Mouse (Mus musculus) heart, embryonic 12.5 days (tissue): ENCODE results near the gene Hgfac. TPM values are rescaled to one million over a fixed set of nuclear protein-coding genes. Genes with fewer than 3 reads are reported as not detected.

Experiments
- ATAC-seq: fragments of 200-750 bp; cut with Nextera tagmentation; 2 replicates; pipeline ENCODE4 v1.8.0; 2017; ENCODE audit warnings: moderate TSS enrichment, moderate library complexity; ENCODE audit not compliant: insufficient number of reproducible peaks, low FRiP score
- H3K27ac ChIP-seq: fragments of 300-500 bp; sonication (generic); 2 replicates; pipeline ENCODE4 v1.5.1; 2016; ENCODE audit warnings: mild to moderate bottlenecking, moderate library complexity; ENCODE audit not compliant: poor library complexity, severe bottlenecking
- H3K27me3 ChIP-seq: fragments of 300-500 bp; sonication (generic); replicated peaks from 2 replicates; pipeline ENCODE4 v1.6.1; 2016; ENCODE audit warnings: mild to moderate bottlenecking, moderate library complexity
- H3K36me3 ChIP-seq: fragments of 300-500 bp; sonication (generic); 2 replicates; pipeline ENCODE4 v1.6.1; 2016; ENCODE audit warnings: mild to moderate bottlenecking, moderate library complexity
- H3K4me1 ChIP-seq: fragments of 300-500 bp; sonication (generic); replicated peaks from 2 replicates; pipeline ENCODE4 v1.6.1; 2016; ENCODE audit warnings: mild to moderate bottlenecking
- H3K4me2 ChIP-seq: fragments of 300-500 bp; sonication (generic); 2 replicates; pipeline ENCODE4 v1.6.1; 2016; ENCODE audit warnings: mild to moderate bottlenecking, moderate library complexity
- H3K4me3 ChIP-seq: fragments of 300-500 bp; sonication (generic); 2 replicates; pipeline ENCODE4 v1.5.1; 2016; ENCODE audit warnings: mild to moderate bottlenecking
- H3K9ac ChIP-seq: fragments of 300-500 bp; sonication (generic); 2 replicates; pipeline ENCODE4 v1.6.1; 2016; ENCODE audit warnings: mild to moderate bottlenecking, moderate library complexity
- H3K9me3 ChIP-seq: fragments of 300-500 bp; sonication (generic); replicated peaks from 2 replicates; pipeline ENCODE4 v1.6.1; 2016; ENCODE audit warnings: mild to moderate bottlenecking, moderate library complexity
- WGBS: fragments of 180-500 bp; shearing (Covaris S2); methylation state at CpG from one replicate; pipeline ENCODE4 v1.1.7; 2016; 5-methylcytosine and 5-hydroxymethylcytosine counted together
- polyA plus RNA-seq: library from polyadenylated mRNA; unstranded; fragments of >200 nt; fragmentation: Nextera tagmentation; extraction: Ambion mirVana; gene quantifications from 2 replicates; pipeline ENCODE4 v1.2.1, GENCODE M21; 2016

The Hgfac gene
- polyA plus RNA-seq, 1 experiment from 2014 or later, result 1.5 TPM

GRCm38 (mm10) chr5:35070314-35070713 lies 29.0 kb downstream of the Hgfac start:
- no peak overlapping the region for H3K9ac ChIP-seq
- no peak overlapping the region for H3K4me3 ChIP-seq
- no peak for ATAC-seq
- 0 out of 2 replicates have a peak, but pooled peaks cover 4% of the 10 kb centered on the region for H3K27me3 ChIP-seq
- no peaks in the 10 kb centered on the region for H3K9me3 ChIP-seq
- H3K36me3 ChIP-seq, result peaks cover 5% of the 10 kb centered on the region; the same call in 1 of the 2 replicates
- H3K4me2 ChIP-seq, result no peak overlapping the region
- 79% methylated on average over 8 of the region's 8 CpGs for WGBS
- no peak overlapping the region for H3K27ac ChIP-seq
- H3K4me1 ChIP-seq, result 0 out of 2 replicates have a peak, but pooled peaks cover 5% of the 10 kb centered on the region

DNA sequence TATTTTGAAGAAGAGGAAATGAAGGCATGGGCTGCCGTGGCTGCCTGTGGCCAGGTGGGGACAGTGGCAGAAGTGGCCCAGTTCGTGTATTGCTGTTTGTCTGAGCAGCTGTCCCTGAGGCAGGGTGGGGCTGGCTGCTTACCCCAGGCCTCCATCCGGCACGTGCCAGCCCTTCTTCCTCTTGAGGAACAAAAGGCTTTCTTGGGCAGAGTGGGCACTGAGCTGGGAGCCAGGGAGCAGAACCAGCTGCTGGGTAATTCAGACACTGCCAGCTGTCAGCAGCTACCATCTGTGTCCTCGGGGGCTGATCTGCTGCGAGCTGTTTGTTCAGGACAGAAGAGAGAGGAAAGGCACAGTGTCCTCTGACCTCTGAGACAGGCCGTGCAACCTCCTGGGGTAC lies 29.6 kb downstream of the Hgfac start:
- ATAC-seq, result no peak
- H3K4me1 ChIP-seq, result 0 out of 2 replicates have a peak, but pooled peaks cover 5% of the 10 kb centered on the region
- peaks cover 10% of the 10 kb centered on the region; the same call in 1 of the 2 replicates for H3K36me3 ChIP-seq
- 0 out of 2 replicates have a peak, but pooled peaks cover 4% of the 10 kb centered on the region for H3K27me3 ChIP-seq
- no peak overlapping the region for H3K4me3 ChIP-seq
- no peak overlapping the region for H3K27ac ChIP-seq
- H3K9me3 ChIP-seq, result no peaks in the 10 kb centered on the region
- no peak overlapping the region for H3K4me2 ChIP-seq
- WGBS, result 65% methylated on average over 7 of the region's 7 CpGs
- H3K9ac ChIP-seq, result no peak overlapping the region

- WGBS, result 84% methylated on average over 6 of the region's 6 CpGs
- H3K4me2 ChIP-seq, result no peak overlapping the region
- H3K27me3 ChIP-seq, result 0 out of 2 replicates have a peak, but pooled peaks cover 7% of the 10 kb centered on the region
- no peak overlapping the region for H3K27ac ChIP-seq
- no peak overlapping the region for H3K4me3 ChIP-seq
- H3K9me3 ChIP-seq, result no peaks in the 10 kb centered on the region
- 0 out of 2 replicates have a peak, but pooled peaks cover 5% of the 10 kb centered on the region for H3K4me1 ChIP-seq
- H3K9ac ChIP-seq, result no peak overlapping the region
- H3K36me3 ChIP-seq, result peaks cover 14% of the 10 kb centered on the region
- ATAC-seq, result no peak
Observed at GRCm38 (mm10) chr5:35071855-35072254, 30.5 kb downstream of the Hgfac start.

DNA sequence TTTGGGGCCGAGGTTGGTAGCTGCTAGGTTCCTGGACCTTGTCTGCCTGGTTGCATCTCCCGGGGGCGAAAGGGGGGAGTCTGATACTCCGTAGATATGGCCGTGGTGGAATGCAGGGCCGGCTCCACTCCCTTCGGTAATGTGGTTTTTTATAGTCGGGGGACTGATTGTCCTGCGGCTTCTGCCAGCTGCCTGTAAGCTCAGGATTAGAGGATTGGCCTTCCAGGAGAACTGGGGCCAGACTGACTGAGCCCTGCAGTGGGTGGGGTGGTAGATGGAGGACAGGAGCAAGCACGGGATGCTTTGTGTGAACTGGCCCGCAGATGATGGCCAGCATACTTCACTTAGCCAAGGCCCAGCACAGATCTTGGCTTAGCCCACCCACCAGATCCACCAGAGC lies 31.9 kb downstream of the Hgfac start:
- H3K4me3 ChIP-seq, result no peak overlapping the region
- no peak overlapping the region for H3K4me2 ChIP-seq
- no peaks in the 10 kb centered on the region for H3K9me3 ChIP-seq
- H3K27me3 ChIP-seq, result peaks cover 11% of the 10 kb centered on the region
- 59% methylated on average over 11 of the region's 11 CpGs for WGBS
- 0 out of 2 replicates have a peak, but pooled peaks cover 5% of the 10 kb centered on the region for H3K4me1 ChIP-seq
- no peak overlapping the region for H3K27ac ChIP-seq
- no peak overlapping the region for H3K9ac ChIP-seq
- peaks cover 23% of the 10 kb centered on the region for H3K36me3 ChIP-seq
- ATAC-seq, result no peak

DNA sequence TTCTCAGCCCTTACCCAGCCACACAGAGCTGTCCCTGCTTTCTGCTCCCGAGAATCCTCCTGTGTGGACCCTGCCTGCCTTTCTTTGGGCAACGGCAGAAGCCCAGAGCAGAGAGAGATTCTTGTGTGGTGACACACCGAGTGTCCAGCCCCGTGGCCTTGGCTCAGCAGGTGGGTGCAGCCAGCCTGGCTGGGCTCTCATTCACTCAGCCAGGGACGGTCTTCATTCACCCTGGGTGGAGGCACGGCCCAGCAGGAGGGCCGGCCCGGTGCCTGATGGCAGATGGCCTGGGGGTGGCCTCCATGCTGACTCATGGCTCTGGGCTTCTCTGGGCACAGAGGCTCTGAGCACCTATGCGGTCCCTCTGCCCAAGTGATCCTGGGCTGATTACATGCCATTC lies 32.7 kb downstream of the Hgfac start:
- Histone ChIP-seq H3K9ac (no peak overlapping the region), H3K27me3 (peaks cover 18% of the 10 kb centered on the region), H3K9me3 (no peaks in the 10 kb centered on the region), H3K4me1 (0 out of 2 replicates have a peak, but pooled peaks cover 5% of the 10 kb centered on the region), H3K4me3 (no peak overlapping the region), H3K36me3 (peaks cover 27% of the 10 kb centered on the region), H3K4me2 (no peak overlapping the region), H3K27ac (no peak overlapping the region)
- ATAC-seq, result peak; percentile 24; the same call in 1 of the 2 replicates
- 52% methylated on average over 9 of the region's 9 CpGs for WGBS

DNA sequence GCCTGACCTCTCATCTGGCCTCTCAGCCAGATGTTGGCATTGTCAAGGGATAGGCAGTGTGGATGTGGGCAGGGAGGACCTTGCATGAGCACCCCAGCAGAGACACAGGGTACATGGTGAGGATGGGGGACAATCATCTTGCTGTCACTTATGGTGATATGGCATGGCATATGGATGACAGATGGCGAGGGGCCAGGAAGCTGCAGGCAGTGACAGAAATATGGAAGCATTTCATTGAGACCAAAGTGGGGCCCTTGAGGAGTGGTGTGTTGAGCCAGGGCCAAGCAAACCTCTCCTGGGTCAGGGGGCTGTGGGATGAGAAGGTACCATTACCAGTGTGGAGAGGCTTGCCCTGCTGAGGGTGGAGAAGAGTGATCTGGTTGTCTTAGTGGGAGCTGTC lies 35.1 kb downstream of the Hgfac start:
- no peak overlapping the region for H3K27ac ChIP-seq
- H3K9me3 ChIP-seq, result no peaks in the 10 kb centered on the region
- no peak overlapping the region for H3K4me2 ChIP-seq
- H3K36me3 ChIP-seq, result peaks cover 27% of the 10 kb centered on the region
- peaks cover 15% of the 10 kb centered on the region for H3K4me1 ChIP-seq
- H3K27me3 ChIP-seq, result peaks cover 36% of the 10 kb centered on the region
- 78% methylated on average over 1 of the region's 1 CpGs for WGBS
- ATAC-seq, result no peak
- H3K4me3 ChIP-seq, result no peak overlapping the region
- no peak overlapping the region for H3K9ac ChIP-seq

DNA sequence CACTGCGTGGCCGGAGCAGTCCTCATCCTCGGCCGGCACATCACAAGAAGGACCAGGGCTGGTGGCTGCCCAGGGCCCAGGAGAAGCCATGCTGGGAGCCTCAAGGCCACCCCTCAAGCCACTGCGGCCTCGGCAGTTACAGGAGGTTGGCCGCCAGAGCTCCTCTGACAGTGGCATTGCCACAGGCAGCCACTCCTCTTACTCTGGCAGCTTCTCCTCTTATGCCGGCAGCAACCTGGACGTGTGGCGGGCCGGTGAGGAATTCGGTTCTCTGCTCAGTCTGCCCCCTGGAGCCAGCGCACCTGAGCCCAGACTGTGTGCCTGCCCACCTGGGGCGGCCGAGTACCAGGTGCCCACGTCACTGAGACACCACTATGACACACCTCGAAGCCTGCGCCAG lies 37.8 kb downstream of the Hgfac start:
- no peak overlapping the region for H3K27ac ChIP-seq
- no peak overlapping the region for H3K4me2 ChIP-seq
- 40% methylated on average over 18 of the region's 18 CpGs for WGBS
- H3K36me3 ChIP-seq, result peaks cover 27% of the 10 kb centered on the region
- ATAC-seq, result no peak
- H3K9ac ChIP-seq, result no peak overlapping the region; the same call in 1 of the 2 replicates
- no peak overlapping the region for H3K4me3 ChIP-seq
- peaks cover 36% of the 10 kb centered on the region for H3K27me3 ChIP-seq
- H3K4me1 ChIP-seq, result peaks cover 16% of the 10 kb centered on the region
- no peaks in the 10 kb centered on the region for H3K9me3 ChIP-seq

DNA sequence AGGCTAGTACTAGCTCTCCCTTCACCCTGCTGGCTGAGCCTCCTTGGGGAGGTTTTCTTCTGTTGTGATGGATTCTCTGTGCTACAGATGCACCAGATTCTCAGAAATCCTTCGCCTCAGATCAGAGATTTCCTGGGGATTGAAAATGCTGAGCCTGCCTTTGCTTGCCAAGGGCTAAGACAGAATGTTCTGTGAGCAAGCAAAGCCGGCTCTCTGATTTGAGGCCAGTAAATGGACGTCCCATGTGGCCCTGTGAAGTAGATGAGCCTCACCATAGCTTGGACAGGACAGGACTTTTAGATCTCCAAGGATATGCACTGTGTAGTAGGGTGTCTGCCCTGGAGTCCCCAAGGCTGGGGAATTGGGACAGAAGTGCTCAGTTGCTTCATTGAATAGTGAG lies 43.6 kb downstream of the Hgfac start:
- H3K27me3 ChIP-seq, result peaks cover 11% of the 10 kb centered on the region
- WGBS, result 71% methylated on average over 3 of the region's 3 CpGs

GRCm38 (mm10) chr5:35088785-35089613 lies 47.7 kb downstream of the Hgfac start:
- H3K4me2 ChIP-seq, result no peak overlapping the region
- H3K27ac ChIP-seq, result no peak overlapping the region
- H3K4me1 ChIP-seq, result no peaks in the 10 kb centered on the region
- no peak overlapping the region for H3K9ac ChIP-seq
- H3K9me3 ChIP-seq, result no peaks in the 10 kb centered on the region
- ATAC-seq, result no peak; the same call in 1 of the 2 replicates
- H3K27me3 ChIP-seq, result 0 out of 2 replicates have a peak, but pooled peaks cover 3% of the 10 kb centered on the region
- 63% methylated on average over 9 of the region's 9 CpGs for WGBS
- no peak overlapping the region for H3K4me3 ChIP-seq
- peaks cover 36% of the 10 kb centered on the region for H3K36me3 ChIP-seq

More for the DNA sequence above, 43.6 kb downstream of the Hgfac start:
- Histone ChIP-seq H3K36me3 (no peaks in the 10 kb centered on the region), H3K27ac (no peak overlapping the region), H3K4me3 (no peak overlapping the region), H3K4me2 (no peak overlapping the region), H3K9ac (no peak overlapping the region), H3K4me1 (peaks cover 10% of the 10 kb centered on the region), H3K9me3 (no peaks in the 10 kb centered on the region)
- ATAC-seq, result no peak

- no peak overlapping the region for H3K4me2 ChIP-seq
- no peaks in the 10 kb centered on the region for H3K9me3 ChIP-seq
- H3K27me3 ChIP-seq, result 0 out of 2 replicates have a peak, but pooled peaks cover 2% of the 10 kb centered on the region
- no peak overlapping the region for H3K4me3 ChIP-seq
- H3K9ac ChIP-seq, result no peak overlapping the region
- no peak for ATAC-seq
- no peak overlapping the region for H3K27ac ChIP-seq
- WGBS, result 73% methylated on average over 5 of the region's 5 CpGs
- no peaks in the 10 kb centered on the region for H3K4me1 ChIP-seq
- H3K36me3 ChIP-seq, result peaks cover 40% of the 10 kb centered on the region
Observed at GRCm38 (mm10) chr5:35089614-35089963, 48.3 kb downstream of the Hgfac start.

GRCm38 (mm10) chr5:35091636-35092035 lies 50.3 kb downstream of the Hgfac start:
- no peak for ATAC-seq
- H3K4me3 ChIP-seq, result no peak overlapping the region
- no peaks in the 10 kb centered on the region for H3K27me3 ChIP-seq
- H3K36me3 ChIP-seq, result peaks cover 61% of the 10 kb centered on the region
- no peak overlapping the region for H3K9ac ChIP-seq
- no peak overlapping the region for H3K27ac ChIP-seq
- H3K4me2 ChIP-seq, result no peak overlapping the region
- 78% methylated on average over 3 of the region's 3 CpGs for WGBS
- no peaks in the 10 kb centered on the region for H3K9me3 ChIP-seq
- H3K4me1 ChIP-seq, result no peaks in the 10 kb centered on the region
